Mouse (Mus musculus) erythroblast, adult 5-6 weeks (primary cell): ENCODE results near the gene Hacd2. TPM values are rescaled to one million over a fixed set of nuclear protein-coding genes. Genes with fewer than 3 reads are reported as not detected.

ENCODE experiments used
- ATAC-seq: replicated peaks from 2 replicates; pipeline ENCODE4 v1.8.0; 2016; ENCODE audit warnings: moderate number of reproducible peaks, mild to moderate bottlenecking, moderate TSS enrichment, inconsistent platforms; ENCODE audit not compliant: poor library complexity, low FRiP score, severe bottlenecking
- total RNA-seq, 2 experiments: library from RNA; stranded (forward) in 1 of 2; stranded (reverse) in 1 of 2; fragments of 150-400 nt in 1 of 2; fragments of 200-764, 138-1000 nt in 1 of 2; gene quantifications; 2 replicates each; pipeline versions ENCODE4 v1.2.3 to v1.2.4; 2015 to 2017; ENCODE audit warnings: low replicate concordance in 2 of 2

The Hacd2 gene
- total RNA-seq, 2 experiments from 2014 or later = 5.5 to 25.7 TPM

GRCm38 (mm10) chr16:35155391-35156305, 133.4 kb downstream of the Hacd2 start:
- no peak for ATAC-seq

- ATAC-seq = no peak
These were observed 134.1 kb downstream of the Hacd2 start for GRCm38 (mm10) chr16:35156306-35156695.

DNA sequence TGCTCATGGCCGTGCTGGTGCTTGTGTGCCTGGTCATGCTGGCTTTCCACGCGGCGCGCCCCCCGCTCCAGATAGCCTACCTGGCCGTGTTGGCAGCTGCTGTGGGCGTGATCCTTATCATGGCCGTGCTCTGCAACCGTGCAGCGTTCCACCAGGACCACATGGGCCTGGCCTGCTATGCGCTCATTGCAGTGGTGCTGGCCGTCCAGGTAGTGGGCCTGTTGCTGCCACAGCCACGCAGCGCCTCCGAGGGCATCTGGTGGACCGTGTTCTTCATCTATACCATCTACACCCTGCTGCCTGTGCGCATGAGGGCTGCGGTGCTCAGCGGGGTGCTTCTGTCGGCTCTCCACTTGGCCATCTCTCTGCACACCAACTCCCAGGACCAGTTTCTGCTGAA, 134.6 kb downstream of the Hacd2 start:
- no peak for ATAC-seq

Other genes starting within 250 kb of the Hacd2 start
- not detected in 2 replicates for gene Adcy5, start 132.4 kb downstream of the Hacd2 start, total RNA-seq (2015; ENCODE audit: low replicate concordance)
- gene Adcy5, start 132.4 kb downstream of the Hacd2 start, total RNA-seq (2017; ENCODE audit: low replicate concordance) = under 0.01 TPM in 1 of 2 replicates, not detected in the other